Mouse (Mus musculus): ENCODE measurements at regions not wholly inside any gene's neighbourhood (a gene's known extent, or its start where the extent isn't known, plus 50 kb on each side); places are given as distances from the start of the nearest gene placed in this dataset.
"Not testable (repeated sequence)": the region's sequence is repeated elsewhere in the genome, so short reads cannot be mapped to it uniquely, and the experiment has no call there.

- Histone ChIP-seq H3K4me3 (peak overlapping the region; percentile 45), H3K79me2 (replicated peaks; ENCODE audit: control insufficient read depth, insufficient read depth, low read length) (no peaks in the 10 kb centered on the region), H3K27me3 (ENCODE audit: control insufficient read depth, insufficient read depth, low read length) (peaks cover 7% of the 10 kb centered on the region), H3K4me1 (ENCODE audit: control insufficient read depth, insufficient read depth, low read length) (no peaks in the 10 kb centered on the region), H3K27ac (no peak overlapping the region), H3K9ac (ENCODE audit: low read depth, low read length) (peak overlapping the region; percentile 26), H3K36me3 (ENCODE audit: control insufficient read depth, insufficient read depth, low read length) (no peaks in the 10 kb centered on the region)
- TF ChIP-seq EP300 (IDR thresholded peaks at IDR 0.05; ENCODE audit: insufficient read depth, low read depth, low read length) = no peak
- peak; percentile 23 to 36 for DNase-seq
- intact Hi-C loops (cut with DNase I) = no loop called here
- WGBS = 9% methylated on average over 49 of the region's 49 CpGs
Measured at GRCm38 (mm10) chr10:7390239-7391091, 83.0 kb downstream of the Ulbp1 start.

- intact Hi-C loops (cut with DNase I); DNase-seq; H3K27ac ChIP-seq; H3K79me2 ChIP-seq (replicated peaks; ENCODE audit: control insufficient read depth, insufficient read depth, low read length); H3K27me3 ChIP-seq (ENCODE audit: control insufficient read depth, insufficient read depth, low read length); H3K36me3 ChIP-seq (ENCODE audit: control insufficient read depth, insufficient read depth, low read length); H3K4me1 ChIP-seq (ENCODE audit: control insufficient read depth, insufficient read depth, low read length); H3K4me3 ChIP-seq; H3K9ac ChIP-seq (ENCODE audit: low read depth, low read length): not testable (repeated sequence)
- WGBS = 43% methylated on average over 3 of the region's 3 CpGs
Measured at GRCm38 (mm10) chr10:7358791-7359190, 114.6 kb downstream of the Ulbp1 start.

DNA sequence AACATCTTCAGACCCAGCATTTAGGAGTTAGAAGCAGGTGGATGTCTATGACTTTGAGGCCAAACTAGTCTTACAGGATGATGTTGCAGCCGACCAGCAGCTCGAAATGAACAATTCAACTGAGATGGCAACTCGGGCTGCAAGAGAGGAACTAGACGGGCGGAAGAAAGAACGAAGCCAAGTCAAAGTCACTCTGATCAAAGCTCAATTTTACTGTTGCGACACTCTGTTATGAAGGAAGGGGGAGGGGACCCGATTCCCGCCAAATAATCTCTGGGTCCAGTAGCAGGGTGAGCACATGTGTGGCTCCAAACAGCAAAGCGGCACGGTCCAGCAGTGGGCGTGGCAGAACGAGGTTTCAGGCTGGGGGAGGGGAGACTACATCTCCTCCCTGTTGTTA lies 129.1 kb downstream of the Ulbp1 start:
- 88% methylated on average over 13 of the region's 13 CpGs for WGBS
- intact Hi-C loops (cut with DNase I) = not testable (repeated sequence)

DNA sequence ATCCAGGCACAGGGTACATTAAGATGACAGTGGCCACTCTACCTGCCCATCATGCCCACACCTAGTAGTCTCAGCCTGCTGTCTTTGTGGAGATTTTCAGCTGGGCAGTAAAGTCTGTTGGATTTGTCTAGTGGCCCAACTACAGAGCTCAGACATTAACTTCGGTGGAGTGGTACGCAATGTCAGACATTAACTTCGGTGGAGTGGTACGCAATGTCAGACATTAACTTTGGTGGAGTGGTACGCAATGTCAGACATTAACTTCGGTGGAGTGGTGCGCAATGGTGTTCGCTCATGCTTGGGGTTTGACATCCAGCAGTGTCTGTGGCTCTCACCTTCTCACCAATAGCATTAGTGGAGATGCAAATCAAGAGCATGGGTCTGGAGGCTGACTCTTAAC lies 129.7 kb downstream of the Ulbp1 start:
- H3K79me2 ChIP-seq (replicated peaks; ENCODE audit: control insufficient read depth, insufficient read depth, low read length); intact Hi-C loops (cut with DNase I); H3K27ac ChIP-seq; H3K9ac ChIP-seq (ENCODE audit: low read depth, low read length); H3K4me1 ChIP-seq (ENCODE audit: control insufficient read depth, insufficient read depth, low read length); H3K27me3 ChIP-seq (ENCODE audit: control insufficient read depth, insufficient read depth, low read length); H3K36me3 ChIP-seq (ENCODE audit: control insufficient read depth, insufficient read depth, low read length); DNase-seq; H3K4me3 ChIP-seq: not testable (repeated sequence)
- 96% methylated on average over 8 of the region's 8 CpGs for WGBS

More for the DNA sequence above, 129.1 kb downstream of the Ulbp1 start:
- not testable (repeated sequence) for H3K36me3 ChIP-seq (ENCODE audit: control insufficient read depth, insufficient read depth, low read length); H3K4me3 ChIP-seq; DNase-seq; H3K79me2 ChIP-seq (replicated peaks; ENCODE audit: control insufficient read depth, insufficient read depth, low read length); H3K27ac ChIP-seq; H3K9ac ChIP-seq (ENCODE audit: low read depth, low read length); H3K27me3 ChIP-seq (ENCODE audit: control insufficient read depth, insufficient read depth, low read length); H3K4me1 ChIP-seq (ENCODE audit: control insufficient read depth, insufficient read depth, low read length)

- Histone ChIP-seq H3K9ac (ENCODE audit: low read depth, low read length) (no peak overlapping the region), H3K36me3 (ENCODE audit: control insufficient read depth, insufficient read depth, low read length) (no peaks in the 10 kb centered on the region), H3K79me2 (replicated peaks; ENCODE audit: control insufficient read depth, insufficient read depth, low read length) (no peaks in the 10 kb centered on the region), H3K4me3 (no peak overlapping the region), H3K27me3 (ENCODE audit: control insufficient read depth, insufficient read depth, low read length) (no peaks in the 10 kb centered on the region), H3K27ac (no peak overlapping the region), H3K4me1 (ENCODE audit: control insufficient read depth, insufficient read depth, low read length) (no peaks in the 10 kb centered on the region)
- 0 out of 2 replicates have a peak, but pooled peaks have one; percentile 44 for TF ChIP-seq EP300 (IDR thresholded peaks at IDR 0.05; ENCODE audit: insufficient read depth, low read depth, low read length)
- no peak for TF ChIP-seq POLR2A (IDR thresholded peaks at IDR 0.05; ENCODE audit: insufficient read depth, low read depth, low read length)
- TF ChIP-seq CTCF (IDR thresholded peaks at IDR 0.05) = peak; percentile 84
- 32% methylated on average over 11 of the region's 11 CpGs for WGBS
- DNase-seq = peak; percentile 47 to 50
- intact Hi-C loops (cut with DNase I) = loop anchor here (5.0 kb wide), 2 partner anchors 121 to 269 kb away; partner anchors contain the start of gene Cnksr3
Measured at GRCm38 (mm10) chr10:7333077-7333747, 121.2 kb upstream of the Cnksr3 start.

DNA sequence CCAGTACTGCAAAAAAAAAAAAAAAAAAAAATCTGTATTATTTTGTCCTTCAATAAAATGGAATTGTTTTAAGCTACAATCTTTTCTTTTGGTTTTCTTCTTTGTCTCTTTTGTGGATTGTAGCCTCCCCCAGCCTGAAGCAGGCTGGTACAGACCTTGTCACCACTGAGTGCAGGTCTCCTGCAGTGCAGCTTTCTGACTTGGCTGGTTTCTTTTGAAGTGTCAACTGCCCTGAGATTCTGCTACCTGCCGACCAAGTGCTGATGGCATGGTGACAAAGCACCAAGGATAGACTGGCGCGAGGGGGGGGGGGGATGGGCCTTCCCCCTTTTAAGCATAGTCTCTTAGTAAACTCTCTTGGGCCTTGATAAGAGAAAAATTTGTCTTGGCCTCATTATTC lies 116.2 kb upstream of the Cnksr3 start:
- H3K27ac ChIP-seq = no peak overlapping the region
- H3K79me2 ChIP-seq (replicated peaks; ENCODE audit: control insufficient read depth, insufficient read depth, low read length) = no peaks in the 10 kb centered on the region
- DNase-seq = no peak
- intact Hi-C loops (cut with DNase I) = no loop called here
- no peaks in the 10 kb centered on the region for H3K27me3 ChIP-seq (ENCODE audit: control insufficient read depth, insufficient read depth, low read length)
- H3K4me3 ChIP-seq = no peak overlapping the region
- no peaks in the 10 kb centered on the region for H3K36me3 ChIP-seq (ENCODE audit: control insufficient read depth, insufficient read depth, low read length)
- H3K9ac ChIP-seq (ENCODE audit: low read depth, low read length) = no peak overlapping the region
- peaks cover 3% of the 10 kb centered on the region; the same call in 1 of the 2 replicates for H3K4me1 ChIP-seq (ENCODE audit: control insufficient read depth, insufficient read depth, low read length)
- TF ChIP-seq CTCF (IDR thresholded peaks at IDR 0.05) = no peak
- WGBS = 21% methylated on average over 3 of the region's 3 CpGs

- H3K36me3 ChIP-seq (ENCODE audit: control insufficient read depth, insufficient read depth, low read length); H3K4me1 ChIP-seq (ENCODE audit: control insufficient read depth, insufficient read depth, low read length); H3K27ac ChIP-seq; intact Hi-C loops (cut with DNase I); H3K79me2 ChIP-seq (replicated peaks; ENCODE audit: control insufficient read depth, insufficient read depth, low read length); H3K4me3 ChIP-seq; H3K27me3 ChIP-seq (ENCODE audit: control insufficient read depth, insufficient read depth, low read length); H3K9ac ChIP-seq (ENCODE audit: low read depth, low read length); DNase-seq: not testable (repeated sequence)
- WGBS = 98% methylated on average over 3 of the region's 3 CpGs
Measured at GRCm38 (mm10) chr10:7327046-7327445, 115.0 kb upstream of the Cnksr3 start.
